In the genomic region with DNA sequence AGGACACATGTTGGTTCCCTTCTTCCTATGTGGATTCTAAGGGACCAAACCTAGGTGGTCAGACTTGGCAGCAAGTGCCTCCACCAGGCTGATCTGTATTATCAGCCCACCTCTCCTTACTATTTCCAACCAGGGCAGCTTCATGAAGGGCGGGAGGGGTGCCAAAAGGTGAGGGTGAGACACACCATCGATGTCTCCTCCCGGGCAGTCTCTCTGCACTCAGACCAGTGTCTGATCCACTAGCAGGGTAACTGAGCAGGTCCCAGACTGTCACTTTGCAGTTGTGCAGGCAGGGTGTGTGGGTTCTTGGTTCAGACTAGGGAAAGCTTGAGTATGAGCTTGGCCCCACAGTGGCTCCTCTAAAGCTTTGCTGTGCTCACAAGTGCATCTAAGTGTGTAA, we compare ENCODE assay signal across 38 mouse cellular contexts. TPM values are rescaled to one million over a fixed set of nuclear protein-coding genes. Genes with fewer than 3 reads are reported as not detected.
A peak's percentile ranks its signal among the peaks of the same experiment; 100 is the strongest.
DNase-seq lines count a peak whose midpoint lies in the region; ATAC-seq lines count a peak whose summit lies in the region.
"Had no signal": no experiment of that assay in that cellular context is flagged by ENCODE, and none has a peak within 500 bp of the region (broad histone marks: within the 10 kb centered on the region; RNA-seq: fewer than 3 reads in every experiment).

No protein-coding gene starts in this region.

- H3K4me1 ChIP-seq in intestine, embryonic 15.5 days (replicated peaks): peaks cover 23% of the 10 kb centered on the region
- peaks cover 27% of the 10 kb centered on the region for H3K4me1 ChIP-seq in intestine, embryonic 16.5 days (ENCODE audit: control insufficient read depth, insufficient read depth, low read length)

- H3K27ac ChIP-seq in intestine, embryonic 15.5 days: no peak overlapping the region
- H3K27ac ChIP-seq in intestine, embryonic 16.5 days (ENCODE audit: low read length): no peak overlapping the region
- H3K27ac ChIP-seq: heart, embryonic 15.5 days; limb, embryonic 13.5 days; lung, embryonic 15.5 days; midbrain, embryonic 10.5 days; stomach, embryonic 15.5 days had no signal

- H3K27me3 ChIP-seq in intestine, embryonic 15.5 days (replicated peaks): no peaks in the 10 kb centered on the region
- H3K27me3 ChIP-seq in intestine, embryonic 16.5 days (replicated peaks; ENCODE audit: control insufficient read depth, insufficient read depth, low read length): no peaks in the 10 kb centered on the region
- H3K27me3 ChIP-seq: CH12.LX; heart, embryonic 15.5 days; limb, embryonic 13.5 days; lung, embryonic 15.5 days; stomach, embryonic 15.5 days had no signal

- peak overlapping the region; percentile 1; the same call in 1 of the 2 replicates for H3K9ac ChIP-seq in intestine, embryonic 15.5 days
- no peak overlapping the region for H3K9ac ChIP-seq in intestine, embryonic 16.5 days (ENCODE audit: low read depth, low read length)
- H3K9ac ChIP-seq: heart, embryonic 15.5 days; lung, embryonic 15.5 days; stomach, embryonic 15.5 days had no signal

- no peak for ATAC-seq in intestine, embryonic 15.5 days
- no peak for ATAC-seq in intestine, embryonic 16.5 days
- ATAC-seq: activated CD4-positive, CD25-positive, alpha-beta regulatory T cell, adult 4 months; forebrain, embryonic 16.5 days had no signal

- DNase-seq in cerebellum, adult 11 months: peak; percentile 25
- no peak for DNase-seq in cerebellum, adult 9-10 months
- DNase-seq in heart, adult 11 months: peak; percentile 90
- DNase-seq in heart, adult 8-10 months (ENCODE audit: low spot score): no peak
- DNase-seq in thymus, postnatal 4 days: peak; percentile 6
- no peak for DNase-seq in thymus, postnatal 0 days (ENCODE audit: low spot score)
- DNase-seq: adrenal gland, adult 2 months; adrenal gland, postnatal 36 days; kidney, adult 11 months; kidney, postnatal 36 days; right cerebral cortex, postnatal 25 days; thymus, postnatal 25 days had no signal

- H3K36me3 ChIP-seq in intestine, embryonic 15.5 days: peaks cover 24% of the 10 kb centered on the region
- H3K36me3 ChIP-seq in intestine, embryonic 16.5 days (ENCODE audit: control insufficient read depth, insufficient read depth, low read length): peaks cover 11% of the 10 kb centered on the region

- H3K9me3 ChIP-seq in intestine, embryonic 15.5 days: no peaks in the 10 kb centered on the region
- no peaks in the 10 kb centered on the region for H3K9me3 ChIP-seq in intestine, embryonic 16.5 days (ENCODE audit: control insufficient read depth, low read length)
- H3K9me3 ChIP-seq: heart, embryonic 15.5 days; limb, embryonic 13.5 days; lung, embryonic 15.5 days; midbrain, embryonic 10.5 days; stomach, embryonic 15.5 days had no signal

- H3K4me2 ChIP-seq in intestine, embryonic 15.5 days (replicated peaks): no peak overlapping the region
- H3K4me2 ChIP-seq in intestine, embryonic 16.5 days (ENCODE audit: low read depth, low read length): no peak overlapping the region
- H3K4me2 ChIP-seq: heart, embryonic 15.5 days; limb, embryonic 13.5 days; liver, embryonic 11.5 days; lung, embryonic 15.5 days; stomach, embryonic 15.5 days had no signal

- no peak overlapping the region for H3K4me3 ChIP-seq in intestine, embryonic 15.5 days (replicated peaks)
- no peak overlapping the region for H3K4me3 ChIP-seq in intestine, embryonic 16.5 days (ENCODE audit: low read length)
- H3K4me3 ChIP-seq: erythroblast, embryonic 14.5 days; gastrocnemius, adult 2 months; heart, embryonic 15.5 days; limb, embryonic 13.5 days; lung, embryonic 15.5 days; midbrain, embryonic 10.5 days; stomach, embryonic 15.5 days had no signal

- WGBS in intestine, embryonic 15.5 days: 90% methylated on average over 3 of the region's 3 CpGs
- WGBS in intestine, embryonic 16.5 days: 85% methylated on average over 3 of the region's 3 CpGs

RNA-seq across cellular contexts. Expression of gene Gigyf1, which starts 3.5 kb away (rescaled TPM):
- 10 to 100 TPM; 25.5 to 37.3 (median 27.2) TPM for total RNA-seq in heart, adult 8-10 months (2022)
- polyA plus RNA-seq in intestine, embryonic 15.5 days (2015; fragmentation: Nextera tagmentation; extraction: Ambion mirVana): 8.4 and 10.4 TPM in 2 replicates
- 7.4 and 7.8 TPM in 2 replicates for polyA plus RNA-seq in intestine, embryonic 16.5 days (2015; fragmentation: Nextera tagmentation; extraction: Ambion mirVana)
- 10.5 and 15.9 TPM in 2 replicates for polyA plus RNA-seq in thymus, postnatal 0 days (2015; fragmentation: Nextera tagmentation; extraction: Ambion mirVana)

RNA-seq across cellular contexts. Expression of gene Pop7, which starts 12.5 kb away (rescaled TPM):
- 10 to 100 TPM; 15.0 to 18.3 (median 16.2) TPM for total RNA-seq in heart, adult 8-10 months (2022)
- polyA plus RNA-seq in intestine, embryonic 15.5 days (2015; fragmentation: Nextera tagmentation; extraction: Ambion mirVana): 60.4 and 64.2 TPM in 2 replicates
- 58.6 and 62.1 TPM in 2 replicates for polyA plus RNA-seq in intestine, embryonic 16.5 days (2015; fragmentation: Nextera tagmentation; extraction: Ambion mirVana)
- polyA plus RNA-seq in thymus, postnatal 0 days (2015; fragmentation: Nextera tagmentation; extraction: Ambion mirVana): 84.6 and 90.0 TPM in 2 replicates

RNA-seq across cellular contexts. Expression of gene Epo, which starts 18.2 kb away (rescaled TPM):
- not detected for total RNA-seq in heart, adult 8-10 months (2022)
- 0.42 and 0.63 TPM in 2 replicates for polyA plus RNA-seq in intestine, embryonic 15.5 days (2015; fragmentation: Nextera tagmentation; extraction: Ambion mirVana)
- polyA plus RNA-seq in intestine, embryonic 16.5 days (2015; fragmentation: Nextera tagmentation; extraction: Ambion mirVana): 0.20 and 0.40 TPM in 2 replicates
- not detected in 2 replicates for polyA plus RNA-seq in thymus, postnatal 0 days (2015; fragmentation: Nextera tagmentation; extraction: Ambion mirVana)
- total RNA-seq: adrenal gland, adult 2 months; adrenal gland, postnatal 36 days; CH12.LX; gastrocnemius, adult 2 months; gastrocnemius, postnatal 36 days; heart, postnatal 25 days; layer of hippocampus, adult 8-10 months; layer of hippocampus, postnatal 25 days; left cerebral cortex, adult 8-10 months; left cerebral cortex, postnatal 36 days; megakaryocyte progenitor cell, adult 5-6 weeks; monocyte, adult 5-6 weeks; neutrophil, adult 5-6 weeks had no signal
- polyA plus RNA-seq: activated CD4-positive, CD25-positive, alpha-beta regulatory T cell, adult 4 months; adrenal gland, adult 2 months; brain, embryonic 14.5 days; C2C12; embryonic facial prominence, embryonic 14.5 days; erythroblast, embryonic 14.5 days; forebrain, embryonic 16.5 days; heart, embryonic 15.5 days; kidney, embryonic 14.5 days; stomach, embryonic 15.5 days had no signal

RNA-seq across cellular contexts. Expression of gene Gnb2, which starts 18.5 kb away (rescaled TPM):
- 100 to 1,000 TPM; 243 to 256 (median 246) TPM for total RNA-seq in heart, adult 8-10 months (2022)
- polyA plus RNA-seq in intestine, embryonic 15.5 days (2015; fragmentation: Nextera tagmentation; extraction: Ambion mirVana): 341 and 386 TPM in 2 replicates
- polyA plus RNA-seq in intestine, embryonic 16.5 days (2015; fragmentation: Nextera tagmentation; extraction: Ambion mirVana): 354 and 363 TPM in 2 replicates
- polyA plus RNA-seq in thymus, postnatal 0 days (2015; fragmentation: Nextera tagmentation; extraction: Ambion mirVana): 425 and 451 TPM in 2 replicates

RNA-seq across cellular contexts. Expression of gene Zan, which starts 37.9 kb away (rescaled TPM):
- not detected for total RNA-seq in heart, adult 8-10 months (2022)
- 0.52 and 0.93 TPM in 2 replicates for polyA plus RNA-seq in intestine, embryonic 15.5 days (2015; fragmentation: Nextera tagmentation; extraction: Ambion mirVana)
- polyA plus RNA-seq in intestine, embryonic 16.5 days (2015; fragmentation: Nextera tagmentation; extraction: Ambion mirVana): 0.89 and 0.92 TPM in 2 replicates
- 0.01 and 0.08 TPM in 2 replicates for polyA plus RNA-seq in thymus, postnatal 0 days (2015; fragmentation: Nextera tagmentation; extraction: Ambion mirVana)
- total RNA-seq: adrenal gland, adult 2 months; heart, postnatal 25 days; monocyte, adult 5-6 weeks; neutrophil, adult 5-6 weeks had no signal
- polyA plus RNA-seq: erythroblast, embryonic 14.5 days had no signal

Comparison
In these comparisons a context has a peak if more than half of its experiments do, and no peak if none do; other contexts are left out.
1. DNase-seq: peak in cerebellum, adult 11 months (single experiment), heart, adult 11 months (single experiment) and thymus, postnatal 4 days (single experiment); none in cerebellum, adult 9-10 months (single experiment), heart, adult 8-10 months (single experiment) and thymus, postnatal 0 days (single experiment).